Mouse (Mus musculus): ENCODE data around the gene Pithd1. TPM values are rescaled to one million over a fixed set of nuclear protein-coding genes. Genes with fewer than 3 reads are reported as not detected.
"Not testable (repeated sequence)": the region's sequence is repeated elsewhere in the genome, so short reads cannot be mapped to it uniquely, and the experiment has no call there.

Gene Pithd1
- polyA plus RNA-seq, 1 experiment from 2014 or later, result 73.6 TPM

- not testable (repeated sequence) for H3K9me3 ChIP-seq (ENCODE audit: control insufficient read depth, low read length); H3K27ac ChIP-seq (ENCODE audit: low read depth, low read length); ATAC-seq (ENCODE audit: low read depth); H3K4me3 ChIP-seq (ENCODE audit: low read depth, low read length); H3K27me3 ChIP-seq (ENCODE audit: control insufficient read depth, insufficient read depth, low read length); H3K4me1 ChIP-seq (ENCODE audit: control insufficient read depth, insufficient read depth, low read length); H3K9ac ChIP-seq (replicated peaks; ENCODE audit: low read depth, low read length); H3K4me2 ChIP-seq (ENCODE audit: low read depth, low read length)
- H3K36me3 ChIP-seq (ENCODE audit: control insufficient read depth, insufficient read depth, low read length), result peaks cover 19% of the 10 kb centered on the region
- WGBS, result 91% methylated on average over 4 of the region's 5 CpGs
Observed at GRCm38 (mm10) chr4:135980223-135980622, 6.8 kb downstream of the Pithd1 start.

DNA sequence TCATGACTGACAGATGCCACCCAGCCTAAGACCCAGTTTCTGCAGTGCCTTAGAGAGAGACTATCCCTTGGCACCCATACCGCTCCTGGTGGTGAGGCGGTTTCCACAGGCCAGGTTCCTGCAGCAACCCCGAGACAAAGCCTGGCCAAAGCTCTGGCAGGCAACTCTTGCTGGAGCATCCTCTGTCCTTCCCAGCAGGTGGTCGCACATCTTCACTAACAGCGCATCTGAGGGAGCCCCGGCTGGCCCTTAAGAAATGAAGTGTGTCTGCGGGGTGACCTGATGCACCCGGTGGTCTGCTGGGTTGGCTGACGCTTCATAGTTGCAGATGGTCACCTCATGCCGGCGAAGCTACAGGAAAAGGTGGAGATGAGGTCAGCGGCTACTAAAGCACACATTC, 10.9 kb downstream of the Pithd1 start:
- WGBS, result 92% methylated on average over 12 of the region's 12 CpGs
- H3K4me3 ChIP-seq (ENCODE audit: low read depth, low read length), result no peak overlapping the region
- H3K27ac ChIP-seq (ENCODE audit: low read depth, low read length), result no peak overlapping the region
- peaks cover 9% of the 10 kb centered on the region for H3K4me1 ChIP-seq (ENCODE audit: control insufficient read depth, insufficient read depth, low read length)
- no peak for ATAC-seq (ENCODE audit: low read depth)
- H3K27me3 ChIP-seq (ENCODE audit: control insufficient read depth, insufficient read depth, low read length), result no peaks in the 10 kb centered on the region
- H3K9ac ChIP-seq (replicated peaks; ENCODE audit: low read depth, low read length), result no peak overlapping the region
- no peak overlapping the region for H3K4me2 ChIP-seq (ENCODE audit: low read depth, low read length)
- H3K9me3 ChIP-seq (ENCODE audit: control insufficient read depth, low read length), result no peaks in the 10 kb centered on the region
- peaks cover 19% of the 10 kb centered on the region for H3K36me3 ChIP-seq (ENCODE audit: control insufficient read depth, insufficient read depth, low read length)

- H3K36me3 ChIP-seq (ENCODE audit: control insufficient read depth, insufficient read depth, low read length), result peaks cover 34% of the 10 kb centered on the region
- 78% methylated on average over 13 of the region's 13 CpGs for WGBS
Observed at GRCm38 (mm10) chr4:135972911-135973811, 13.9 kb downstream of the Pithd1 start.

GRCm38 (mm10) chr4:135972556-135972906, 14.5 kb downstream of the Pithd1 start, which contains the start of gene Lypla2:
Gene Lypla2, minus strand, starts transcription at chr4:135972626.
- H3K4me2 ChIP-seq (ENCODE audit: low read depth, low read length), result peak within 1 kb of the TSS; percentile 92
- peak within 1 kb of the TSS; percentile 80 for H3K9ac ChIP-seq (replicated peaks; ENCODE audit: low read depth, low read length)
- peaks cover 9% of the 10 kb centered on the region for H3K4me1 ChIP-seq (ENCODE audit: control insufficient read depth, insufficient read depth, low read length)
- H3K9me3 ChIP-seq (ENCODE audit: control insufficient read depth, low read length), result no peaks in the 10 kb centered on the region
- H3K36me3 ChIP-seq (ENCODE audit: control insufficient read depth, insufficient read depth, low read length), result peaks cover 38% of the 10 kb centered on the region
- peak within 1 kb of the TSS; percentile 55 for H3K27ac ChIP-seq (ENCODE audit: low read depth, low read length)
- no peaks in the 10 kb centered on the region for H3K27me3 ChIP-seq (ENCODE audit: control insufficient read depth, insufficient read depth, low read length)
- under 1% methylated on average over 19 of the region's 19 CpGs for WGBS
- H3K4me3 ChIP-seq (ENCODE audit: low read depth, low read length), result peak within 1 kb of the TSS; percentile 97
- ATAC-seq (ENCODE audit: low read depth), result peak; percentile 79

More at GRCm38 (mm10) chr4:135972911-135973811, 13.9 kb downstream of the Pithd1 start:
- H3K27ac ChIP-seq (ENCODE audit: low read depth, low read length), result peak overlapping the region; percentile 55
- peak overlapping the region; percentile 92 for H3K4me2 ChIP-seq (ENCODE audit: low read depth, low read length)
- no peaks in the 10 kb centered on the region for H3K27me3 ChIP-seq (ENCODE audit: control insufficient read depth, insufficient read depth, low read length)
- no peak for ATAC-seq (ENCODE audit: low read depth)
- peaks cover 9% of the 10 kb centered on the region for H3K4me1 ChIP-seq (ENCODE audit: control insufficient read depth, insufficient read depth, low read length)
- peak overlapping the region; percentile 97 for H3K4me3 ChIP-seq (ENCODE audit: low read depth, low read length)
- H3K9me3 ChIP-seq (ENCODE audit: control insufficient read depth, low read length), result no peaks in the 10 kb centered on the region
- H3K9ac ChIP-seq (replicated peaks; ENCODE audit: low read depth, low read length), result peak overlapping the region; percentile 80; the same call in 1 of the 2 replicates

GRCm38 (mm10) chr4:135971805-135972555, 15.1 kb downstream of the Pithd1 start:
- ATAC-seq (ENCODE audit: low read depth), result peak; percentile 42; the same call in 1 of the 2 replicates
- peak overlapping the region; percentile 80 for H3K9ac ChIP-seq (replicated peaks; ENCODE audit: low read depth, low read length)
- H3K4me3 ChIP-seq (ENCODE audit: low read depth, low read length), result peak overlapping the region; percentile 97
- H3K4me2 ChIP-seq (ENCODE audit: low read depth, low read length), result peak overlapping the region; percentile 92
- H3K27me3 ChIP-seq (ENCODE audit: control insufficient read depth, insufficient read depth, low read length), result no peaks in the 10 kb centered on the region
- peaks cover 41% of the 10 kb centered on the region for H3K36me3 ChIP-seq (ENCODE audit: control insufficient read depth, insufficient read depth, low read length)
- WGBS, result under 1% methylated on average over 35 of the region's 35 CpGs
- H3K27ac ChIP-seq (ENCODE audit: low read depth, low read length), result peak overlapping the region; percentile 55
- no peaks in the 10 kb centered on the region for H3K9me3 ChIP-seq (ENCODE audit: control insufficient read depth, low read length)
- H3K4me1 ChIP-seq (ENCODE audit: control insufficient read depth, insufficient read depth, low read length), result peaks cover 9% of the 10 kb centered on the region

DNA sequence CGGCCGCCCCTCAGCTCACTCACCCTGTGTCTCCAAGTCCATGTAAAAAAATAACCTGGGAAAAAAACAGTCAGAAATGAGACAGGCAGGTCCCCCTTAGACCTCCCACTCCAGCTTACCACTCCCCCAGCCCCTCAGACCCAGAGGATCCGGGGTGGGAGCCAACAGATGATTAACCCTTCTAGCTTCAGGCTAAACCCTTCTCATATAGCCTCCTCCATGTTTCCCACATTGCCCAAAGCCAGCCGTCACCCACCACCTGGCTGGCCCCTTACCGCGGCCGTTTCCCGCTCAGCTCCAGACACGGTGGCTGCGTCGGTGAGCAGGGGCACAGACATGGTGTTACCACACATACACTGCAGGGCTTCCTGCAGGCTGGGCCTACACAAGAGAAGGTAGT, 16.5 kb downstream of the Pithd1 start:
- no peak overlapping the region for H3K27ac ChIP-seq (ENCODE audit: low read depth, low read length)
- no peaks in the 10 kb centered on the region for H3K27me3 ChIP-seq (ENCODE audit: control insufficient read depth, insufficient read depth, low read length)
- peak overlapping the region; percentile 9; the same call in 1 of the 2 replicates for H3K4me2 ChIP-seq (ENCODE audit: low read depth, low read length)
- 95% methylated on average over 11 of the region's 11 CpGs for WGBS
- H3K9ac ChIP-seq (replicated peaks; ENCODE audit: low read depth, low read length), result no peak overlapping the region
- ATAC-seq (ENCODE audit: low read depth), result no peak
- H3K4me1 ChIP-seq (ENCODE audit: control insufficient read depth, insufficient read depth, low read length), result peaks cover 9% of the 10 kb centered on the region
- H3K36me3 ChIP-seq (ENCODE audit: control insufficient read depth, insufficient read depth, low read length), result peaks cover 35% of the 10 kb centered on the region
- H3K9me3 ChIP-seq (ENCODE audit: control insufficient read depth, low read length), result no peaks in the 10 kb centered on the region
- H3K4me3 ChIP-seq (ENCODE audit: low read depth, low read length), result no peak overlapping the region

- H3K4me2 ChIP-seq (ENCODE audit: low read depth, low read length), result no peak overlapping the region
- H3K9ac ChIP-seq (replicated peaks; ENCODE audit: low read depth, low read length), result no peak overlapping the region
- H3K9me3 ChIP-seq (ENCODE audit: control insufficient read depth, low read length), result no peaks in the 10 kb centered on the region
- peaks cover 31% of the 10 kb centered on the region for H3K36me3 ChIP-seq (ENCODE audit: control insufficient read depth, insufficient read depth, low read length)
- no peaks in the 10 kb centered on the region for H3K27me3 ChIP-seq (ENCODE audit: control insufficient read depth, insufficient read depth, low read length)
- no peak overlapping the region for H3K4me3 ChIP-seq (ENCODE audit: low read depth, low read length)
- no peak for ATAC-seq (ENCODE audit: low read depth)
- 93% methylated on average over 13 of the region's 13 CpGs for WGBS
- no peak overlapping the region for H3K27ac ChIP-seq (ENCODE audit: low read depth, low read length)
- H3K4me1 ChIP-seq (ENCODE audit: control insufficient read depth, insufficient read depth, low read length), result peaks cover 17% of the 10 kb centered on the region
Observed at GRCm38 (mm10) chr4:135969070-135969750, 17.9 kb downstream of the Pithd1 start.

GRCm38 (mm10) chr4:135968271-135968869, 18.7 kb downstream of the Pithd1 start:
- WGBS, result 79% methylated on average over 19 of the region's 19 CpGs
- Histone ChIP-seq H3K27me3 (ENCODE audit: control insufficient read depth, insufficient read depth, low read length) (no peaks in the 10 kb centered on the region), H3K27ac (ENCODE audit: low read depth, low read length) (no peak overlapping the region), H3K4me1 (ENCODE audit: control insufficient read depth, insufficient read depth, low read length) (peaks cover 18% of the 10 kb centered on the region), H3K4me3 (ENCODE audit: low read depth, low read length) (no peak overlapping the region), H3K36me3 (ENCODE audit: control insufficient read depth, insufficient read depth, low read length) (peaks cover 31% of the 10 kb centered on the region), H3K9ac (replicated peaks; ENCODE audit: low read depth, low read length) (no peak overlapping the region), H3K9me3 (ENCODE audit: control insufficient read depth, low read length) (no peaks in the 10 kb centered on the region), H3K4me2 (ENCODE audit: low read depth, low read length) (no peak overlapping the region)
- no peak for ATAC-seq (ENCODE audit: low read depth)
